Mouse (Mus musculus) bone marrow macrophage, adult 2 months (primary cell): Measurements from ENCODE around the gene Krr1. TPM values are rescaled to one million over a fixed set of nuclear protein-coding genes. Genes with fewer than 3 reads are reported as not detected.
"Not testable (repeated sequence)": the region's sequence is repeated elsewhere in the genome, so short reads cannot be mapped to it uniquely, and the experiment has no call there.

Experiments used
- H3K27ac ChIP-seq: 2 replicates; pipeline ENCODE4 v1.5.1; 2012; ENCODE audit warnings: low read depth, low read length; ENCODE audit not compliant: insufficient read depth
- H3K4me1 ChIP-seq: 2 replicates; pipeline ENCODE4 v1.6.1; 2012; ENCODE audit warnings: low read length; ENCODE audit not compliant: control insufficient read depth, insufficient read depth
- H3K4me3 ChIP-seq: 2 replicates; pipeline ENCODE4 v1.5.1; 2012; ENCODE audit warnings: mild to moderate bottlenecking, low read length, moderate library complexity; ENCODE audit not compliant: insufficient read depth
- CTCF ChIP-seq: IDR thresholded peaks from 2 replicates; pipeline ENCODE4 v1.5.1; 2012; ENCODE audit warnings: low read depth, mild to moderate bottlenecking, low read length, moderate library complexity
- POLR2A ChIP-seq: IDR thresholded peaks from 2 replicates; pipeline ENCODE4 v1.6.1; 2012; ENCODE audit warnings: mild to moderate bottlenecking, low read depth, low read length, borderline replicate concordance
- polyA plus RNA-seq: library from polyadenylated mRNA; stranded (reverse); fragments of >200 nt; gene quantifications from 2 replicates; pipeline ENCODE4 v1.2.4, GENCODE M21; 2012; ENCODE audit not compliant: missing spikeins, insufficient read depth, insufficient read length

Krr1 gene
- polyA plus RNA-seq, 1 experiment, result 19.4 TPM

- Histone ChIP-seq H3K27ac (peak overlapping the region; percentile 86), H3K4me1 (peaks cover 33% of the 10 kb centered on the region), H3K4me3 (peak overlapping the region; percentile 52)
- TF ChIP-seq CTCF, result no peak
- no peak for TF ChIP-seq POLR2A
Observed at GRCm38 (mm10) chr10:112001756-112002520, 29.5 kb downstream of the Krr1 start.

GRCm38 (mm10) chr10:112002544-112003215 lies 30.2 kb downstream of the Krr1 start, which contains the start of gene Glipr1:
Glipr1 (minus strand) TSS chr10:112002631.
- peak within 1 kb of the TSS; percentile 86 for H3K27ac ChIP-seq
- H3K4me3 ChIP-seq, result peak within 1 kb of the TSS; percentile 52
- H3K4me1 ChIP-seq, result peaks cover 33% of the 10 kb centered on the region
- TF ChIP-seq POLR2A, result no peak

GRCm38 (mm10) chr10:112009511-112009910 lies 37.0 kb downstream of the Krr1 start:
- not testable (repeated sequence) for H3K4me1 ChIP-seq, H3K27ac ChIP-seq, H3K4me3 ChIP-seq

GRCm38 (mm10) chr10:112023585-112023984 lies 51.1 kb downstream of the Krr1 start:
- Histone ChIP-seq H3K4me3 (no peak overlapping the region), H3K4me1 (0 out of 2 replicates have a peak, but pooled peaks cover 2% of the 10 kb centered on the region), H3K27ac (no peak overlapping the region)
- no peak for TF ChIP-seq CTCF
- no peak for TF ChIP-seq POLR2A

- not testable (repeated sequence) for H3K27ac ChIP-seq, H3K4me3 ChIP-seq, H3K4me1 ChIP-seq
Observed at GRCm38 (mm10) chr10:112028689-112029088, 56.2 kb downstream of the Krr1 start.

Other genes with a start within 250 kb of the Krr1 start
- gene Glipr1, start 30.0 kb downstream of the Krr1 start, polyA plus RNA-seq, result 788 and 790 TPM in 2 replicates
- not detected in 2 replicates for gene Glipr1l1, start 87.5 kb downstream of the Krr1 start, polyA plus RNA-seq
- not detected in 2 replicates for gene Glipr1l2, start 110.7 kb downstream of the Krr1 start, polyA plus RNA-seq
- gene Glipr1l3, start 187.7 kb downstream of the Krr1 start, polyA plus RNA-seq, result not detected in 2 replicates
- gene Caps2, start 191.0 kb downstream of the Krr1 start, polyA plus RNA-seq, result not detected in 2 replicates